Comparison of ENCODE assay signal across 9 mouse cellular contexts in genomic region chr6:39257667-39258395, GRCm38 (mm10). TPM values are rescaled to one million over a fixed set of nuclear protein-coding genes. Genes with fewer than 3 reads are reported as not detected.
A peak's percentile ranks its signal among the peaks of the same experiment; 100 is the strongest.
DNase-seq lines count a peak whose midpoint lies in the region; ATAC-seq and TF ChIP-seq lines count a peak whose summit lies in the region.
"Had no signal": no experiment of that assay in that cellular context is flagged by ENCODE, and none has a peak within 500 bp of the region (broad histone marks: within the 10 kb centered on the region; RNA-seq: fewer than 3 reads in every experiment).

No protein-coding gene starts in this region.

- TF ChIP-seq EP300 in lung, postnatal 0 days (IDR thresholded peaks at IDR 0.05) = no peak

- no peak overlapping the region for H3K9ac ChIP-seq in lung, postnatal 0 days (replicated peaks; ENCODE audit: low read depth)
- H3K9ac ChIP-seq in intestine, postnatal 0 days (ENCODE audit: low read depth, low read length) = no peak overlapping the region
- H3K9ac ChIP-seq: liver, embryonic 14.5 days had no signal

- no peak overlapping the region for H3K27ac ChIP-seq in lung, postnatal 0 days (ENCODE audit: low read length)
- peak overlapping the region; percentile 88 for H3K27ac ChIP-seq in forebrain, embryonic 10.5 days
- no peak overlapping the region for H3K27ac ChIP-seq in intestine, postnatal 0 days (ENCODE audit: low read depth, low read length)
- H3K27ac ChIP-seq: liver, embryonic 14.5 days had no signal

- no peak for TF ChIP-seq CTCF in lung, postnatal 0 days (IDR thresholded peaks at IDR 0.05)
- no peak for TF ChIP-seq CTCF in intestine, postnatal 0 days (IDR thresholded peaks at IDR 0.05; ENCODE audit: low read depth)

- H3K4me3 ChIP-seq in lung, postnatal 0 days (ENCODE audit: low read depth, low read length) = no peak overlapping the region
- H3K4me3 ChIP-seq in forebrain, embryonic 10.5 days = peak overlapping the region; percentile 54
- H3K4me3 ChIP-seq in intestine, postnatal 0 days (ENCODE audit: low read depth, low read length) = no peak overlapping the region

- H3K4me2 ChIP-seq in lung, postnatal 0 days (replicated peaks; ENCODE audit: low read depth, low read length) = peak overlapping the region; percentile 91
- H3K4me2 ChIP-seq in intestine, postnatal 0 days (replicated peaks; ENCODE audit: low read depth) = peak overlapping the region; percentile 80

- H3K36me3 ChIP-seq in lung, postnatal 0 days (ENCODE audit: insufficient read depth, low read length) = no peaks in the 10 kb centered on the region
- H3K36me3 ChIP-seq in forebrain, embryonic 10.5 days (replicated peaks) = no peaks in the 10 kb centered on the region
- no peaks in the 10 kb centered on the region for H3K36me3 ChIP-seq in intestine, postnatal 0 days (ENCODE audit: control insufficient read depth, insufficient read depth)
- H3K36me3 ChIP-seq in splenic B cell, adult 2 months (ENCODE audit: control insufficient read depth, insufficient read depth, low read length, poor library complexity, severe bottlenecking) = no peaks in the 10 kb centered on the region

- WGBS in lung, postnatal 0 days = 46% methylated on average over 7 of the region's 7 CpGs
- WGBS in forebrain, embryonic 10.5 days = 44% methylated on average over 7 of the region's 7 CpGs
- 39% methylated on average over 7 of the region's 7 CpGs for WGBS in intestine, postnatal 0 days

- no peaks in the 10 kb centered on the region for H3K27me3 ChIP-seq in lung, postnatal 0 days (replicated peaks; ENCODE audit: insufficient read depth, low read length)
- peaks cover 18% of the 10 kb centered on the region for H3K27me3 ChIP-seq in forebrain, embryonic 10.5 days (ENCODE audit: poor library complexity, severe bottlenecking)
- H3K27me3 ChIP-seq in intestine, postnatal 0 days (replicated peaks; ENCODE audit: control insufficient read depth, insufficient read depth, low read length) = no peaks in the 10 kb centered on the region
- H3K27me3 ChIP-seq in splenic B cell, adult 2 months (ENCODE audit: control insufficient read depth, insufficient read depth, low read length, poor library complexity, severe bottlenecking) = no peaks in the 10 kb centered on the region

- no peaks in the 10 kb centered on the region; the same call in 1 of the 2 replicates for H3K4me1 ChIP-seq in lung, postnatal 0 days (ENCODE audit: insufficient read depth, low read depth, low read length)
- peaks cover 38% of the 10 kb centered on the region for H3K4me1 ChIP-seq in forebrain, embryonic 10.5 days
- H3K4me1 ChIP-seq in intestine, postnatal 0 days (replicated peaks; ENCODE audit: control insufficient read depth, insufficient read depth, low read length) = no peaks in the 10 kb centered on the region; the same call in 1 of the 2 replicates

- no peak for ATAC-seq in lung, postnatal 0 days
- ATAC-seq in intestine, postnatal 0 days = no peak

- no peaks in the 10 kb centered on the region for H3K9me3 ChIP-seq in lung, postnatal 0 days (ENCODE audit: low read length)
- no peaks in the 10 kb centered on the region for H3K9me3 ChIP-seq in forebrain, embryonic 10.5 days
- no peaks in the 10 kb centered on the region for H3K9me3 ChIP-seq in intestine, postnatal 0 days (ENCODE audit: control insufficient read depth)

- DNase-seq in lung, postnatal 0 days (ENCODE audit: low spot score) = no peak
- no peak for DNase-seq in lung, adult 18-20 months
- DNase-seq in forebrain, embryonic 10.5 days (ENCODE audit: extremely low spot score, low spot score) = peak; percentile 31
- DNase-seq in splenic B cell, adult 2 months (ENCODE audit: low read depth, low spot score) = peak; percentile 39
- no peak for DNase-seq in testis, postnatal 10 days (ENCODE audit: low spot score)
- DNase-seq in cerebellum, adult 11 months = no peak
- no peak for DNase-seq in kidney, postnatal 10 days

RNA-seq across cellular contexts. Expression of gene Kdm7a, which starts 51.2 kb away (rescaled TPM):
- polyA plus RNA-seq in lung, postnatal 0 days (2015; fragmentation: Nextera tagmentation; extraction: Ambion mirVana) = 5.1 and 6.7 TPM in 2 replicates
- 9.7 and 9.8 TPM in 2 replicates for polyA plus RNA-seq in forebrain, embryonic 10.5 days (2016; fragmentation: Nextera tagmentation; extraction: Ambion mirVana)
- polyA plus RNA-seq in intestine, postnatal 0 days (2015; fragmentation: Nextera tagmentation; extraction: Ambion mirVana) = 2.3 and 2.9 TPM in 2 replicates

Comparison
In these comparisons a context has a peak if more than half of its experiments do, and no peak if none do; other contexts are left out.
1. DNase-seq: peak in forebrain, embryonic 10.5 days (single experiment) and splenic B cell, adult 2 months (single experiment); none in lung, postnatal 0 days (single experiment), lung, adult 18-20 months (0 of 2), testis, postnatal 10 days (single experiment), cerebellum, adult 11 months (single experiment) and kidney, postnatal 10 days (single experiment).